Mouse (Mus musculus) lung, adult 2 months (tissue): ENCODE measurements around the gene Adgrf5. TPM values are rescaled to one million over a fixed set of nuclear protein-coding genes. Genes with fewer than 3 reads are reported as not detected.

Source experiments
- DNase-seq: peaks from one replicate; pipeline ENCODE4 v3.0.0; 2022
- H3K4me1 ChIP-seq: fragments of 200-500 bp; 2 replicates; pipeline ENCODE4 v1.6.1; 2011; ENCODE audit warnings: low read length; ENCODE audit not compliant: control insufficient read depth, insufficient read depth
- H3K4me3 ChIP-seq: fragments of 200-500 bp; replicated peaks from 2 replicates; pipeline ENCODE3; 2011; ENCODE audit warnings: low read depth, mild to moderate bottlenecking, control low read depth, low read length; ENCODE audit errors: extremely low read depth
- CTCF ChIP-seq: fragments of 200-500 bp; IDR thresholded peaks from 2 replicates; pipeline ENCODE4 v1.5.1; 2011; ENCODE audit warnings: mild to moderate bottlenecking, low read length, control low read depth; ENCODE audit not compliant: insufficient read depth
- POLR2A ChIP-seq: fragments of 200-500 bp; IDR thresholded peaks from 2 replicates; pipeline ENCODE4 v1.6.1; 2011; ENCODE audit warnings: low read depth, mild to moderate bottlenecking, control low read depth, low read length, borderline replicate concordance; ENCODE audit errors: extremely low read depth
- WGBS: fragments of 180-500 bp; shearing (Covaris S2); methylation state at CpG from one replicate; pipeline ENCODE4 v1.1.7; 2018; 5-methylcytosine and 5-hydroxymethylcytosine counted together
- polyA plus RNA-seq: library from polyadenylated mRNA; depleted of rRNA; stranded (reverse); fragments of >200 nt; gene quantifications from 2 replicates; pipeline ENCODE4 v1.2.3, GENCODE M21; 2012

Gene Adgrf5
- polyA plus RNA-seq, 1 experiment, result 327 TPM

- DNase-seq, result no peak
- WGBS, result 18% methylated on average over 4 of the region's 4 CpGs
Observed at GRCm38 (mm10) chr17:43374020-43374419, 13.8 kb downstream of the Adgrf5 start.

GRCm38 (mm10) chr17:43376527-43376926 lies 16.3 kb downstream of the Adgrf5 start:
- H3K4me1 ChIP-seq, result peaks cover 28% of the 10 kb centered on the region
- TF ChIP-seq POLR2A, result no peak
- no peak for TF ChIP-seq CTCF
- no peak for DNase-seq
- H3K4me3 ChIP-seq, result no peak overlapping the region
- WGBS, result 23% methylated on average over 5 of the region's 5 CpGs

More at GRCm38 (mm10) chr17:43374020-43374419, 13.8 kb downstream of the Adgrf5 start:
- H3K4me3 ChIP-seq, result no peak overlapping the region
- TF ChIP-seq POLR2A (no peak), CTCF (no peak)
- H3K4me1 ChIP-seq, result peaks cover 29% of the 10 kb centered on the region

GRCm38 (mm10) chr17:43378703-43379102 lies 18.5 kb downstream of the Adgrf5 start:
- peaks cover 30% of the 10 kb centered on the region for H3K4me1 ChIP-seq
- H3K4me3 ChIP-seq, result no peak overlapping the region
- no peak for TF ChIP-seq POLR2A
- WGBS, result 45% methylated on average over 5 of the region's 5 CpGs
- no peak for DNase-seq

GRCm38 (mm10) chr17:43386331-43386730 lies 26.1 kb downstream of the Adgrf5 start:
- DNase-seq, result no peak
- TF ChIP-seq POLR2A (no peak), CTCF (no peak)
- Histone ChIP-seq H3K4me1 (peaks cover 27% of the 10 kb centered on the region), H3K4me3 (no peak overlapping the region)
- WGBS, result 69% methylated on average over 5 of the region's 5 CpGs

GRCm38 (mm10) chr17:43387171-43387570 lies 26.9 kb downstream of the Adgrf5 start:
- TF ChIP-seq CTCF (no peak), POLR2A (no peak)
- Histone ChIP-seq H3K4me3 (no peak overlapping the region), H3K4me1 (peaks cover 27% of the 10 kb centered on the region)
- 58% methylated on average over 3 of the region's 3 CpGs for WGBS
- no peak for DNase-seq

- DNase-seq, result peak; percentile 62
- H3K4me3 ChIP-seq, result peak overlapping the region; percentile 98
- 40% methylated on average over 11 of the region's 11 CpGs for WGBS
- TF ChIP-seq CTCF (no peak), POLR2A (peak; percentile 91; the same call in 1 of the 2 replicates)
- peaks cover 19% of the 10 kb centered on the region for H3K4me1 ChIP-seq
Observed at GRCm38 (mm10) chr17:43389256-43389655, 29.0 kb downstream of the Adgrf5 start.

- Histone ChIP-seq H3K4me1 (peaks cover 9% of the 10 kb centered on the region), H3K4me3 (peak overlapping the region; percentile 51)
- WGBS, result 35% methylated on average over 9 of the region's 9 CpGs
- TF ChIP-seq POLR2A (no peak), CTCF (no peak)
- DNase-seq, result no peak
Observed at GRCm38 (mm10) chr17:43392191-43392590, 31.9 kb downstream of the Adgrf5 start.

- TF ChIP-seq POLR2A, result no peak
- DNase-seq, result no peak
- 59% methylated on average over 8 of the region's 8 CpGs for WGBS
- peak overlapping the region; percentile 55 for H3K4me3 ChIP-seq
- H3K4me1 ChIP-seq, result peaks cover 3% of the 10 kb centered on the region; the same call in 1 of the 2 replicates
Observed at GRCm38 (mm10) chr17:43393669-43394068, 33.4 kb downstream of the Adgrf5 start.

GRCm38 (mm10) chr17:43395400-43396258 lies 35.4 kb downstream of the Adgrf5 start:
- TF ChIP-seq CTCF (no peak), POLR2A (no peak)
- no peak for DNase-seq
- peak overlapping the region; percentile 32 for H3K4me3 ChIP-seq
- peaks cover 14% of the 10 kb centered on the region for H3K4me1 ChIP-seq
- WGBS, result 35% methylated on average over 12 of the region's 12 CpGs

GRCm38 (mm10) chr17:43398612-43399011 lies 38.4 kb downstream of the Adgrf5 start:
- 41% methylated on average over 7 of the region's 7 CpGs for WGBS
- no peak for DNase-seq

GRCm38 (mm10) chr17:43399151-43399550 lies 38.9 kb downstream of the Adgrf5 start:
- TF ChIP-seq POLR2A (no peak), CTCF (no peak)
- no peak for DNase-seq
- H3K4me3 ChIP-seq, result no peak overlapping the region
- H3K4me1 ChIP-seq, result peaks cover 27% of the 10 kb centered on the region
- 47% methylated on average over 3 of the region's 3 CpGs for WGBS

More at GRCm38 (mm10) chr17:43398612-43399011, 38.4 kb downstream of the Adgrf5 start:
- Histone ChIP-seq H3K4me1 (peaks cover 22% of the 10 kb centered on the region), H3K4me3 (no peak overlapping the region)
- no peak for TF ChIP-seq POLR2A
- no peak for TF ChIP-seq CTCF
